Mouse (Mus musculus) thymus, postnatal 10 days (tissue): ENCODE results near the gene Onecut3.

ENCODE experiments used
- DNase-seq, 2 experiments: peaks; one replicate each; pipeline ENCODE4 v3.0.0; 2021; ENCODE audit warnings: low spot score in 2 of 2

Gene Onecut3

GRCm38 (mm10) chr10:80503599-80504220 lies 9.1 kb downstream of the Onecut3 start:
- DNase-seq, result no peak

GRCm38 (mm10) chr10:80504724-80505123 lies 10.1 kb downstream of the Onecut3 start:
- no peak for DNase-seq

GRCm38 (mm10) chr10:80506222-80506621 lies 11.6 kb downstream of the Onecut3 start:
- peak; percentile 34 to 75 for DNase-seq

- peak; percentile 76 to 91 for DNase-seq
These were observed 15.0 kb downstream of the Onecut3 start for GRCm38 (mm10) chr10:80509412-80510272.

GRCm38 (mm10) chr10:80510273-80510660 lies 15.6 kb downstream of the Onecut3 start:
- no peak for DNase-seq

- no peak for DNase-seq
These were observed 19.1 kb downstream of the Onecut3 start for GRCm38 (mm10) chr10:80513739-80514138.

- no peak for DNase-seq
These were observed 24.7 kb downstream of the Onecut3 start for GRCm38 (mm10) chr10:80519287-80519686.

GRCm38 (mm10) chr10:80523299-80523698 lies 28.7 kb downstream of the Onecut3 start:
- DNase-seq, result no peak

GRCm38 (mm10) chr10:80526172-80526571 lies 31.5 kb downstream of the Onecut3 start:
- no peak for DNase-seq

GRCm38 (mm10) chr10:80532783-80533182 lies 38.1 kb downstream of the Onecut3 start:
- DNase-seq, result no peak

GRCm38 (mm10) chr10:80533704-80534103 lies 39.1 kb downstream of the Onecut3 start:
- no peak for DNase-seq

GRCm38 (mm10) chr10:80535071-80535470 lies 40.4 kb downstream of the Onecut3 start:
- no peak for DNase-seq

GRCm38 (mm10) chr10:80535711-80536110 lies 41.1 kb downstream of the Onecut3 start:
- no peak for DNase-seq

- DNase-seq, result no peak
These were observed 43.5 kb downstream of the Onecut3 start for GRCm38 (mm10) chr10:80538180-80538579.

- DNase-seq, result peak; percentile 78 to 84
These were observed 44.2 kb downstream of the Onecut3 start, which contains the start of gene Atp8b3 for GRCm38 (mm10) chr10:80538710-80539394. TSS of gene Atp8b3 (minus strand) at chr10:80539124.

- no peak for DNase-seq
These were observed 44.9 kb downstream of the Onecut3 start for GRCm38 (mm10) chr10:80539493-80539892.

- no peak for DNase-seq
These were observed 49.2 kb downstream of the Onecut3 start for GRCm38 (mm10) chr10:80543873-80544272.

GRCm38 (mm10) chr10:80545590-80545989 lies 51.0 kb downstream of the Onecut3 start:
- DNase-seq, result no peak

- no peak for DNase-seq
These were observed 52.3 kb downstream of the Onecut3 start for GRCm38 (mm10) chr10:80546945-80547344.

GRCm38 (mm10) chr10:80547539-80547938 lies 52.9 kb downstream of the Onecut3 start:
- no peak for DNase-seq

- DNase-seq, result no peak
These were observed 53.9 kb downstream of the Onecut3 start for GRCm38 (mm10) chr10:80548428-80549006.

GRCm38 (mm10) chr10:80549279-80549678 lies 54.6 kb downstream of the Onecut3 start:
- DNase-seq, result no peak
